Mouse (Mus musculus) Patski (cell line): ENCODE results near the gene Spag6. TPM values are rescaled to one million over a fixed set of nuclear protein-coding genes. Genes with fewer than 3 reads are reported as not detected.
A peak's percentile ranks its signal among the peaks of the same experiment; 100 is the strongest.

Experiments
- ATAC-seq: fragments of 100-300 bp; one replicate; pipeline ENCODE4 v1.8.0; 2021
- CTCF ChIA-PET: fragments of 350-600 bp; sonication (Branson Sonifier 250); formaldehyde crosslinking; loops from one replicate; lab custom pipeline; 2022; ENCODE audit warnings: inconsistent platforms; lab: Charles Lee
- POLR2A ChIA-PET: fragments of 350-600 bp; sonication (Branson Sonifier 250); formaldehyde crosslinking; loops from one replicate; lab custom pipeline; 2022; ENCODE audit warnings: antibody characterized with exemption, inconsistent platforms; lab: Charles Lee
- DNase-seq: peaks from one replicate; pipeline ENCODE4 v3.0.0-alpha.2; 2011; ENCODE audit warnings: low read depth, low spot score
- H3K27me3 ChIP-seq: fragments of 371-371 bp; one replicate; pipeline ENCODE4 v1.5.1; 2021
- CTCF ChIP-seq: fragments of 100-300 bp; IDR thresholded peaks from one replicate; pipeline ENCODE4 v1.5.1; 2021
- in situ Hi-C: fragments of 300-500 bp; cut with MboI; formaldehyde crosslinking; loops from 3 replicates; pipeline ENCODE4 v1.11.1; 2018; ENCODE audit warnings: low pct_unique_long_range_greater_than_20kb, mixed read lengths
- polyA plus RNA-seq: library from polyadenylated mRNA; unstranded; gene quantifications from one replicate; pipeline ENCODE4 v1.2.3, GENCODE M21; 2021

Spag6 gene
- polyA plus RNA-seq, 1 experiment from 2014 or later, result 1.7 TPM

- DNase-seq (no peak), ATAC-seq (no peak)
- POLR2A ChIA-PET, result no interaction called here
- no peaks in the 10 kb centered on the region for H3K27me3 ChIP-seq
- CTCF ChIA-PET, result interaction anchor here (1.2 kb wide), 1 partner anchor 15 kb away, joined by 3 read pairs; no protein-coding TSS in a partner anchor
- in situ Hi-C loops, result no loop called here
- TF ChIP-seq CTCF, result no peak
Observed at GRCm38 (mm10) chr2:18724462-18724861, 30.6 kb downstream of the Spag6 start.

DNA sequence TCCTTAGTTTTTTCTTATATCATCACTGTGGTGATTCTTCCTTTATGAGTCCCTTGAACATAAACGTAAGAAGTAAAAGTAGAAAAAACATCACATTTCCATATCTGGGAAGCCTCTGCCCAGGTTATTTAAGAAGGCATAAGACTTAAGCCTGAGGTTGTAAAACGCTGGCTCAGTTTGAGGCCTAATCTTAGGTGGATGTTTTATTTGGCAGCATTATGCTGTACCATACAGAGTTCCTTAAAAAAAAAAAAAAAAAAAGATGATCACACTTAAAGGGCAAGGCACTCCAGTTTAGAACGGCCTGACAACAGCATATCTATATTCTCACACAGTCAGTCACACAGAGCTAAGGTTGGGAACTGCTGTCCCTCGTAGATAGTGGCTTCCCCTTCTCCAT is 32.0 kb downstream of the Spag6 start:
- ATAC-seq (no peak), DNase-seq (no peak)
- no peak for TF ChIP-seq CTCF
- ChIA-PET POLR2A (interaction anchor here (0.7 kb wide), 1 partner anchor 16 kb away, joined by 3 read pairs; no protein-coding TSS in a partner anchor), CTCF (no interaction called here)
- in situ Hi-C loops, result no loop called here
- no peaks in the 10 kb centered on the region for H3K27me3 ChIP-seq

DNA sequence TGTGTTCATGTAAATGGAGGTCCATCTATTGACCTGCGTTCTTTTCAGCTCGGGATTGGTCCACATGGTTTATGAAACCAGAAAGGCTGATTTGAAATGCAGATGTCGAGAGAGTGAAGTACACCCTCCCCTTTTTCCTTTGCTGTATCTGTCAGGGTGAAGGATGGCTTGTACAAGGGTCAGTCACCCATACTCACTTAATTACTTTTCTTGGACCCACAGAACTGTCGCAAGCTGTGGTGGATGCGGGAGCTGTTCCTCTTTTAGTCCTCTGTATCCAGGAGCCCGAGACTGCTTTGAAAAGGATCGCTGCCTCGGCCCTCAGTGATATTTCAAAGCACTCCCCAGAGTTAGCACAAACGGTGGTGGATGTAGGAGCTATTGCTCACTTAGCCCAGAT is 37.9 kb downstream of the Spag6 start:
- DNase-seq (no peak), ATAC-seq (no peak)
- no peak for TF ChIP-seq CTCF
- POLR2A ChIA-PET, result no interaction called here
- in situ Hi-C loops, result no loop called here
- CTCF ChIA-PET, result interaction anchor here (1.2 kb wide), 1 partner anchor 13 kb away, joined by 5 read pairs; no protein-coding TSS in a partner anchor
- H3K27me3 ChIP-seq, result no peaks in the 10 kb centered on the region

DNA sequence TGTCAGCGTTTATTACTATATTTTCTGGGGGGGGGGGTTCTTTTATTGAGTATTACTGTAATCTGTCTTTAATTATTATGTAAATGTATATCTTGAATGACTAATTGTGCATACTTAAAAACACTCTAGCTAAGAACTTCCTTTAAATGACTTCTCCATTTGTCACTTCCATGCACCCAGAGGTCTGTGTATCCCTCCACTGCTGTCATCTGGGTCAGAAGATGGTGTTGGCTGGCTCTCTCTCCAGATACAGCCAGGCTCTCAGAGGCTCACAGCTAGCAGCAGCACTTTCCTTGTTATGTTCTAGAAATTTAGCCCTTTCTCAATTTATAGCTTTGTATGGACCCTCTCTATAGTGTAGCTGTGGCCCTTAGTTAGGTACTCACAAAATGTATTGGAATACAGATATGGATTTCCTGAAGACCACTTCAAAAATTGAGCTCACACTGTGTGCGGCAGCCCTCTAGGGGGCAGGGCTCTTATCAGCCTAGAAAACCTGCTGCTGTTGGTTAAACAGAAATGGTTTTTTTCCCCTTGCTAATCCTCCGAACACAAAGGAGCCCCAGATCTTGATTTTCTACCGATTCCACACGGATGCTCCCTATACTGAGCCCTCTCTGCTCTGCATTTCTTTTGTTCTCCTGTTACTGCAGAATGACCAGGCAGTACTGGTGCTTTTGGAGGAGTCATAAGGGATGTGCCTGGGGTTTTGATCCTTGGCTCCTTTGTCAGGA is 40.7 kb downstream of the Spag6 start:
- in situ Hi-C loops, result no loop called here
- no peak for ATAC-seq
- DNase-seq, result no peak
- TF ChIP-seq CTCF, result no peak
- POLR2A ChIA-PET, result no interaction called here
- CTCF ChIA-PET, result no interaction called here
- H3K27me3 ChIP-seq, result no peaks in the 10 kb centered on the region

- H3K27me3 ChIP-seq, result no peaks in the 10 kb centered on the region
- TF ChIP-seq CTCF, result no peak
- in situ Hi-C loops, result no loop called here
- DNase-seq (no peak), ATAC-seq (no peak)
- POLR2A ChIA-PET, result interaction anchor here (0.6 kb wide), 1 partner anchor 374 kb away, joined by 5 read pairs; no protein-coding TSS in a partner anchor
- CTCF ChIA-PET, result interaction anchor here (1.1 kb wide), 1 partner anchor 12 kb away, joined by 3 read pairs; no protein-coding TSS in a partner anchor
Observed at GRCm38 (mm10) chr2:18737040-18737439, 43.2 kb downstream of the Spag6 start.

GRCm38 (mm10) chr2:18739216-18739615 is 45.4 kb downstream of the Spag6 start:
- H3K27me3 ChIP-seq, result no peaks in the 10 kb centered on the region
- ChIA-PET POLR2A (no interaction called here), CTCF (interaction anchor here (1.0 to 1.3 kb wide), 3 partner anchors 9 to 15 kb away, joined by 3 to 6 read pairs (median 3); no protein-coding TSS in a partner anchor)
- no peak for TF ChIP-seq CTCF
- in situ Hi-C loops, result no loop called here
- DNase-seq, result no peak
- ATAC-seq, result no peak

DNA sequence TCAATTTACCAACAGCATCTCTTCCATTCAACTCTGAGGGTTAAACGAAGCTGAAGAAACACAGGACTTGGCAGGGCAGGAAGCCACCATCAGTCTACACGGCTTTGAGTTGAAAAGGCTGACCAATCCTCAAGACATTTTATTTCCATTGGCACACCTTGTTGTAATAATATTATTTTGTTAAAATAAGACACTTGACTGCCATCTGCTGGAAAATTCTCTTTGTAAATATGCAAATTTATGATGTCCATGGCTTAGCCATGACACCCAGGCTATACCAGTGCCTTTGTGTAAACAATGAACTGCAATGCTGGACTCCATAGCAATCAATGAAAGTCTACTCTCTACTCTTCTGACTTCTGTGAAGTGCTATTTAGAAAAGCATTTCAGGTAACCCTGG is 62.3 kb downstream of the Spag6 start:
- no peaks in the 10 kb centered on the region for H3K27me3 ChIP-seq
- in situ Hi-C loops, result no loop called here
- ChIA-PET CTCF (interaction anchor here (0.6 to 2.5 kb wide), 3 partner anchors 10 to 487 kb away, joined by 3 to 5 read pairs (median 4); no protein-coding TSS in a partner anchor), POLR2A (no interaction called here)
- DNase-seq, result no peak
- peak; percentile 65 for ATAC-seq
- TF ChIP-seq CTCF, result peak; percentile 44

- ChIA-PET CTCF (interaction anchor here (1.2 to 2.7 kb wide), 2 partner anchors 94 to 718 kb away, joined by 3 to 9 read pairs; no protein-coding TSS in a partner anchor), POLR2A (interaction anchor here (1.9 to 2.6 kb wide), 2 partner anchors 708 to 718 kb away, joined by 6 read pairs; no protein-coding TSS in a partner anchor)
- in situ Hi-C loops, result loop anchor here (10.0 kb wide), 5 partner anchors 90 to 710 kb away; partner anchors contain the start of genes 4930426L09Rik, Bmi1, Commd3 and Dnajc1
- DNase-seq (no peak), ATAC-seq (no peak)
- TF ChIP-seq CTCF, result no peak
- no peaks in the 10 kb centered on the region for H3K27me3 ChIP-seq
Observed at GRCm38 (mm10) chr2:18764846-18765245, 71.0 kb downstream of the Spag6 start.

DNA sequence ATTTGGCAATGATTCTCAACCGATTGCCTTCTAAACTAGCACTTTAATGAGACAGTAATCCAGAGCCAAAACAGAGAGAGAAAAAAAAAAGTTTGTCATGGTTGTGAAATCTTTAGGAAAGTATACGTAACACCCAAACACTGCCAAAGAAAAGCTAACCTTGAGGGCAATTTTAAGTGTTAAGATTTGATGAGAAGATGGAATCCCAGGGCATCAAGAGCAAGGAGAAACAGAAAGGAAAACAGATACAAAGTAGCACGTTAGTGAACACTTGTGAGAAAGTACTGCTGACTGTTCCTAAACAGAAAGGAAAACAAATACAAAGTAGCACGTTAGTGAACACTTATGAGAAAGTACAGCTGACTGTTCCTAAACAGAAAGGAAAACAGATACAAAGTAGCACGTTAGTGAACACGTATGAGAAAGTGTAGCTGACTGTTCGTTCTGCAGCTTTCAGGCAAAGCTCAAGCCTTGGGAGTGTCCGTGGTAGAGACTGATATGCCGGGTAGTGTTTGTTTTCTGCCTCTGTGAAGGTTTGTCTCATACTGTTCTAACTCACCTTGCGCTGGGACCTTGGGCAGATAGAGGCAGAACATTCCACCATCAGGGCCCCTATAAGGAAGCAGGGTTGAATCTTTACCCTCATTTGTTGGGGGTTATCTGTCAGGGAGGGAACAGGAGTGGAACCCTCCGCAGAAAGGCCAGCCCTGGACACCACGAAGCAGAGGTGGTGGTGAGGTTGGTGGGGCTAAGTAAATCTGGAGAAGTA is 71.8 kb downstream of the Spag6 start:
- in situ Hi-C loops, result loop anchor here (10.0 kb wide), 5 partner anchors 91 to 711 kb away; partner anchors contain the start of genes 4930426L09Rik, Bmi1, Commd3 and Dnajc1
- TF ChIP-seq CTCF, result no peak
- DNase-seq (no peak), ATAC-seq (peak; percentile 18)
- ChIA-PET CTCF (interaction anchor here (1.2 to 2.7 kb wide), 4 partner anchors 33 to 719 kb away, joined by 3 to 9 read pairs (median 4); no protein-coding TSS in a partner anchor), POLR2A (interaction anchor here (0.6 to 2.6 kb wide), 5 partner anchors 93 to 721 kb away, joined by 4 to 6 read pairs (median 4); no protein-coding TSS in a partner anchor)
- H3K27me3 ChIP-seq, result no peaks in the 10 kb centered on the region

- DNase-seq, result peak; percentile 42
- no peak for TF ChIP-seq CTCF
- CTCF ChIA-PET, result interaction anchor here (1.4 to 2.7 kb wide), 3 partner anchors 32 to 720 kb away, joined by 3 to 9 read pairs (median 6); no protein-coding TSS in a partner anchor
- in situ Hi-C loops, result loop anchor here (10.0 kb wide), 5 partner anchors 92 to 712 kb away; partner anchors contain the start of genes 4930426L09Rik, Bmi1, Commd3 and Dnajc1
- POLR2A ChIA-PET, result interaction anchor here (0.6 to 2.6 kb wide), 6 partner anchors 88 to 722 kb away, joined by 4 to 6 read pairs (median 4); no protein-coding TSS in a partner anchor
- H3K27me3 ChIP-seq, result no peaks in the 10 kb centered on the region
- peak; percentile 18 for ATAC-seq
Observed at GRCm38 (mm10) chr2:18766441-18766820, 72.6 kb downstream of the Spag6 start.
